Mouse (Mus musculus) induced T-regulatory cell, adult 2 months (primary cell): ENCODE measurements at regions not wholly inside any gene's neighbourhood (a gene's known extent, or its start where the extent isn't known, plus 50 kb on each side); places are given as distances from the start of the nearest gene placed in this dataset.

Experiments used
- DNase-seq: peaks from one replicate; pipeline ENCODE4 v3.0.0-alpha.2; 2012; ENCODE audit warnings: low read depth

- no peak for DNase-seq
These were observed 498.1 kb downstream of the Slc22a22 start for GRCm38 (mm10) chr15:56979353-56979752.

DNA sequence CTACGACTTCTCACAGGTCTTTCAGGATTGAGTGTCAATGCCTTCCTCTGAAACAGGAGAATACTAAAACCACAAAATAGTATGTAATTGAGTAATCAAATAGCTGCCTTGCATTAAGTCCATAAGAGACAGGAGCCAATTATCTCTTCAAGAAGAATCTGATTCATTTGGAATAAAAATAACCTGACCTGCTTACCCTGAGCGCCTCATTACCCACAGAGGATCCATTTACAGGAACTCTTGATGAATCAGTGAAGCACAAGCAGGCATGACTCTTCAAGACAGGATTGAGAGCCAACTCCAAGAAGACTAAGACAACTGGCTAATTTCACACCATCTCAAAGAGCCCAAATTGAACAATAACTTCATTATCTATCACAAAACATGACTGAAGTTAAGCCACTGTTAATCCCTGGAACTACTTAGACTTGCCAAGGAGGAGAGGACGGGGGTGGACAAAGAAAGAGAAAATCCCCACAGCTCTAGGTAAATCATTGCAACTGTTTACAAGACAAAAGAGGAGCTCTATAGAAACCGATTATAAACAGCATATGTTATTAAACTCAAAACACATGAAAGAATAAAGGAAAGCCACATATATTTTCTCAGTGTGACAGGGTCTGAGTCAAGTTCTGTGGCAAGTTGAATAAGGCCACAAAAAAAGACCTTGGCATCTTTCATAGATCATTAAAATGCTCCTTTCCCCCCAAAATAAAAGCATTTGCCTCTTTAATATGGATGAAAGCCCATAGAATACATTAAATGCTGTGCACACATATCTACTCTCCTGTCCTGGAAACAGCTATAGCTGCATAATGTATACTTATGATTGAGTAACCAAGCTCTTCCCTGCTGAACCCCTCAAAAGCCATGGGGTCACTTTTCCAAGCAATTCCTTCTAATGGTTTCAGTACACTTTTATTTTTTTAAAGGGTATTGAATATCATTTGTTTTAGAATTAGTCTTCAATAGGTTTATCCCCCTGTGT lies 501.7 kb downstream of the Slc22a22 start:
- no peak for DNase-seq

GRCm38 (mm10) chr15:56970140-56970539 lies 507.3 kb downstream of the Slc22a22 start:
- no peak for DNase-seq

- DNase-seq, result no peak
These were observed 521.1 kb downstream of the Slc22a22 start for GRCm38 (mm10) chr15:56956356-56956755.

DNA sequence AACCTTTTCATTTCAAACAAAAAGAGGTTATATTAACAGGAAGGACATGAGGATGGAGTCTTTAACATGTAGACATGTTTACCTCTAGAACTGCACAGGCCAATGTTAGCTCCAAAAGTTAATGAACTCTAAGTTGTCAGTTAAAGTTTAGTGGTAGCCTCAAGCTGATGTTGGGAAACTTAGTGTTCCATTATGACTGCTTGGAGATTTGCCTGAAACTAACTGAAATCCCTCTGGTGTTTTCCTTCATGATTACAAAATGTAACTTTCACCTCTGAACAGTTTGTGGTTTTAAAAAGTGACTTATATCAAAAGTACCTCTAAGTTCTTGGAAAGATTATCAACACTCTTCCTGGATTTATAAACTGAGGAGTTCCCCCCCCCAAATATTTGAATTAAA lies 525.2 kb downstream of the Slc22a22 start:
- DNase-seq, result no peak

- no peak for DNase-seq
These were observed 526.6 kb downstream of the Slc22a22 start for GRCm38 (mm10) chr15:56950824-56951223.

GRCm38 (mm10) chr15:56940891-56941290 lies 536.5 kb downstream of the Slc22a22 start:
- no peak for DNase-seq

DNA sequence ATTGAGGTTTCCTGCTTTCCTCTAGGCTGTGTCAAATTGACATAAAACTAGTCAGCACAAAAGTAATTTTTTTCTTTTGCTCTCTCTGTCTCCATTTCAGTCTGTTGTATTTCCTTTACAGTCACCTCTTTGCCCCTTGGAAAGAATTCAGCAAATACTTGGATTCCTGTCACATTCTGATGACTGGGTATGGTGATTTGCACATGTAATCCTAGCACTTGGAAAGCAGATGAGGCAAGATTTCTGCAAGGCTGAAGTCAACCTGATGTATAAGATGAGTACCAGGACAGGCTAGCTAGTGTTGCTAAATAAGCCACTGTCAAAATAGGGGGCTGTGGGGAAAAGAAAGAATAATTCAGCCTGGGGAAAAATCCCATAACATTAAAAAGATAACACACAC lies 580.9 kb downstream of the Slc22a22 start:
- DNase-seq, result no peak

DNA sequence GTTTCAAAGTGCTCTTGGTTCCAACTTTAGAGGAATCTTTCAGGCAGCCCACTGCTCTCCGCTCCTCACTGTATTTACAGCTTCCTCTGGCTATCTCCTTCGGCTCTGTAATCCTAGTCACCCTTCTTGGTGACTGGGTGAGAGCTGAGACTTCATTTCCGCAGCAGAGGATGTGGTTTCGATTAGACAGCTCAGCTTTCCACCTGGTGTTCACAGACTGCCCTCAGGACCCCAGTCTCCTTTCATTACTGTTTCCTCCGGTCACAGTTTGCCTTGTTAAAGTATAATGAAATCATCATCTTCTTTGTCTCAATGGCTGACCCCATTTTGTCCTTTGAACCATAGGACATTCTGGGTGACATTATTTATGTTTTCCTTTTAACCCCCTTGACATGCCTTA lies 595.9 kb downstream of the Slc22a22 start:
- DNase-seq, result no peak

GRCm38 (mm10) chr15:56865879-56866278 lies 611.5 kb downstream of the Slc22a22 start:
- DNase-seq, result no peak

- DNase-seq, result no peak
These were observed 612.2 kb downstream of the Slc22a22 start for GRCm38 (mm10) chr15:56865035-56865804.

DNA sequence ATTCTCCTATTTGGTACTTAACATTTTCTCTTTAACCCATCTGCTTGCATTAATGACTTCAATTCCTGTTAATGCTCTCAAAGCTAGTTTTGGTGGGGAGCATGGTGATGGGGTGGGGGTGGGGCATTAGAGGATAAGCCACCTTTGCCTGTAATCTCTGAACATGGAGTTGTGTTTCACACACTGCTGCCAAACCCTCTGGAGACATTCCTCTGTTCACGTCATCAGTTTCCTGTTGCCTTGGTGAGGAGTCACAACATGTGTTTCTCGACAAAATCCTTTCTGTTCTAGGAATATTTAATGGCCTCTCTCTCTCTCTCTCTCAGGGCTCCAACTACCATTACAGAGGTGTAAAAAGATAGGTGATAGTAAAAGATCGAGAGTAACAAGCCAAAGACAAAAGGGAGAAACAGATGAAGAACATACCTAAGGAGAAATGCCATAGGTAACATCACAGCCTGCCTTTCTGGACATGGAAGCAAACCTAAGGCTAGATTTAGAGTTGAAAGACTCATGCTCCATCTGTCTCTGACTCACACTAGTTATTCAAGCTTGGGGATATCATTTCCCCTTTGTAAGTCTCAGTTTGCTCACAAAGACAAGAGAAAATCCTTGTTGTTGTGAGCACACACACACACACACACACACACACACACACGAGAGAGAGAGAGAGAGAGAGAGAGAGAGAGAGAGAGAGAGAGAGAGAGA lies 618.6 kb downstream of the Slc22a22 start:
- no peak for DNase-seq

DNA sequence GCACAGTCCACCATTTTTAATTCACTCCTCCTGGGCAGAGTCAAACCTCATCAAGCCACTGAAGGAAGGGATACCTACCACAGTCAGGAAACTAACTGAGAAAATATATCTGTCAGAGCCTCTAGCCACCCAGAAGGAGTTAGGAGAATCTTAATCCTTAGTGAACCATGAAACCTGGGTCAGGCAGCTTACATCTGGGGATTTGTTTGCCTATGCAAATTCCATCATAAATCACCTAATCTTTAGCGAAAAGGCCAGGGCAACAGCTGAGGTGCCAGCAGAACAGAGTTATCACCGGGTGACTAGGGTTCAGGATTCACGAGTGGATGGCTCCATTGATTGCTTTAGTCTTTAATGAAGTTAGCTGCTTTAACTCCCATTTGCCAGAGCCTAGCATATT lies 619.3 kb downstream of the Slc22a22 start:
- no peak for DNase-seq

DNA sequence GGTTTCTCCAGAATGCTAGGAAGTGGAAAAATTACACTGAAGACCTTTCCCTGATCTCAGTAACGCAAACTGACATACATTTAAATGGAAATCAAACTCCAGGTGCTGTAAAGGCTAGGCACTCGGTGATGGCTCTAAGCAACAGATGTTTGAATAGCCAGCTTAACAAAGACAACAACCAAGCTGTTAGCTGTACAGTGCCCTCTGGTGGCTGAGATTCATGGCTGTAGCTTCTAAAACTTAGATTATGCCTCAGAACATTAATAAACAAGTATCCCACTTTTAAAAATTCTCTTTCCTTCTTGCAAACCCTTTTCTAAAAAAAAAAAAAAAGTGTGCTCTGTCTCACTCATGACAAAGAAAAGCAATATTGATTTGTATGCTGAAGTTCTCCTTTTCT lies 621.4 kb downstream of the Slc22a22 start:
- DNase-seq, result peak; percentile 1

GRCm38 (mm10) chr15:56853106-56853505 lies 624.3 kb downstream of the Slc22a22 start:
- DNase-seq, result no peak

- no peak for DNase-seq
These were observed 629.8 kb downstream of the Slc22a22 start for GRCm38 (mm10) chr15:56847469-56848128.

DNA sequence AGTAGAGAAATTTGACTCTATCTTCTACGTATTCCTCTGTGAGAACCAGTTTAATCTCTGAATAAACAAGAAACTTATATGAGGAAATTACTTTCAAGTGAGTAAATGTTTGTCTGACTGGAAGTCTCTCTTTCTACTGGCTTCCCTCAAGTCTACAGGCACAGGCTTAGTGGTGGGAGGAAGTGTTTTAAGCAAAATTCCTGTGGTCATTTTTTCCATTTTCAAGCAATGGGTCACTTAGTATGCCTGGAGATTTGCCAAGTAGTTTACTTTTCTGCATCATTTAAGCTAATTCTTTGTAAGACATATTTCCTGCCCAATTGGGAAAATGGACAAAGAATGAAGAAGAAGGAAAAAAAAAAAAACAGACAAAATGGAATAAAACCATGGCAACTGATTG lies 632.9 kb downstream of the Slc22a22 start:
- no peak for DNase-seq

GRCm38 (mm10) chr15:56841516-56841915 lies 635.9 kb downstream of the Slc22a22 start:
- no peak for DNase-seq

GRCm38 (mm10) chr15:56837292-56837691 lies 640.1 kb downstream of the Slc22a22 start:
- DNase-seq, result no peak

DNA sequence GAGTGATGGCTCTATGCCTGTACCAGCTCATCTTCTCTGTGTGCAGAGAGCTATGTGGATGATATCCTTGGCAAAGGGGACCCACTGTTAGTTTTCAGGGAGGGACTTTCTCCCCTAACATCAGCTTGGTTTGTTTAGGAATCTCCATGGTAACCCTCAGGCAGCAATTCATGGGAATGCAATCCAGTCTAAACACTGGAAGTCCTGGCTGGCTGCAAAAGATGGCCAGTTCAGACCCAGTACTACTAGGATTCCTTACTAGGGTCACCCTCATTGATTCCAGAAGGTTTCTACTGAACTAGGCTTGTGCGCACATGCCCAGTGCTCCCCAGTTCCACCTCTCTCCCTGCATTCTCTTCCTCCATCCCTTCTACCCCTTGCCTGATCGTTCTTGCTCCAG lies 642.8 kb downstream of the Slc22a22 start:
- DNase-seq, result no peak

DNA sequence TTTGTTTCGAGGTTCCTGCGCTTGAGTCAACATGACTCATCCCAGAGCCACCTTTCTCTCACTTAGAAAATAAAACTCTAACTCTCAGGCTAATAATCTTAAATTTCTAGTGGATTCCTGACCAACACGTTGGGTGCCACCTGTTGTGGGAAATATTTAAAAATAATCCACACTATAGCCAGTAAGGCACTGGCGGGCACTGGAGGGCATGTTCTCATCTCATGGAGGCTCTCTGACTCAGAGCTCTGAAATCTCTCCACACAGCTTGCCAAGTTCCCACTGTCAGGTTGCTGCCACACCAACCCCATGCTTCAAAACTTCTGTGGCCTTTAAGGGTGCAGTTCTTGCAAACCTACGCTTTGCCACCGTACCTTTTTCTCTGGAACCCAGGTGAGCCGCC lies 644.8 kb downstream of the Slc22a22 start:
- DNase-seq, result no peak
